Mouse (Mus musculus): ENCODE data around the gene Ces2b. TPM values are rescaled to one million over a fixed set of nuclear protein-coding genes. Genes with fewer than 3 reads are reported as not detected.

Ces2b gene
- 0.36 and 0.44 TPM in 2 replicates for polyA plus RNA-seq (2015; fragmentation: Nextera tagmentation; extraction: Ambion mirVana)

DNA sequence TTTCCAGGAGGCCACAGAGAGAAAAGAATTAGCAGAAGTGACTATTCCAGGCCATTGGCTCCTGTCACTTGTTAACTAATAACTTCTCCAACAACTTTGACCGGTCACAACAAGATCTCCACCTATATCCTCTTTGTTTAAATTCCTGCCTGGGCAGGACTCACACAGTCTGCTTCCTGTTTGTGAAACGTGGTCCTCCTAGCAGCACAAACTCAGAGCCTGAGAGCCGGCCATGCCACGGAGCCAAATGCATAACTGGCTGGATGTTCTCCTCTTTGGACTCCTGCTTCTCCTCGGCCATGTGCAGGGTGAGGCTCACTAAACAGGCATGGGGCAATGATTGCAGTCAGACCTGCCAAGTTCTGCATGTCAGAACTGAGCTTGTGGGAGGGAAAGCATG lies at the start of gene Ces2b:
Gene Ces2b, plus strand, starts transcription at position 133 of the 400 bp plus-strand sequence.
- H3K36me3 ChIP-seq (ENCODE audit: control insufficient read depth, insufficient read depth) = no peaks in the 10 kb centered on the region
- 85% methylated on average over 5 of the region's 5 CpGs for WGBS

DNA sequence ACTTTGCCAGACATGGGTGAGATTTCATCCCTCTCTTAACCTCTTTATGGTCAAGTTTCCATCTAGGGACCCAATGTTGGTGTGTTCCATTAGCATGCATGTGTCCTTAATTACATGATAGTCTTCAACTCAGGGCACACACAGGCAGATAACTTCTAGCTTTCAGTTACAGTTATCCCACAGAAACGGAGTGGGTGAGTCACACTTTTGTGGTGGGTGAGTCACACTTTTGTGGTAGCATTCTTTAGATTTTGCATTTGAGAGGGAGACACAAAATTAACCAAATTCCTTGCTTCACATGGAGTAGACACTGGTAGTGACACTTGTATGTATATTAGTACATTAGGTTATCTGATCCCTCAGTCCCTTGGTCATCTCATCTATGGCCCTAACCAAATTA lies 44.3 kb upstream of the Ces2b start:
- H3K27me3 ChIP-seq (replicated peaks; ENCODE audit: control insufficient read depth, insufficient read depth, low read length) = no peaks in the 10 kb centered on the region
- no peak for ATAC-seq
- WGBS = 63% methylated on average over 1 of the region's 1 CpGs
- H3K9me3 ChIP-seq (ENCODE audit: control insufficient read depth, low read length) = no peaks in the 10 kb centered on the region
- H3K4me1 ChIP-seq (replicated peaks; ENCODE audit: control insufficient read depth, insufficient read depth, low read length) = no peaks in the 10 kb centered on the region
- no peak overlapping the region for H3K9ac ChIP-seq (replicated peaks; ENCODE audit: low read depth, low read length)
- no peak overlapping the region for H3K4me2 ChIP-seq (ENCODE audit: low read length)
- no peaks in the 10 kb centered on the region for H3K36me3 ChIP-seq (ENCODE audit: control insufficient read depth, insufficient read depth)
- H3K27ac ChIP-seq (ENCODE audit: low read length) = no peak overlapping the region
- H3K4me3 ChIP-seq (replicated peaks; ENCODE audit: low read length) = no peak overlapping the region

More for the DNA sequence above, at the start of gene Ces2b:
- ATAC-seq = no peak
- Histone ChIP-seq H3K27ac (ENCODE audit: low read length) (no peak within 1 kb of the TSS), H3K4me1 (replicated peaks; ENCODE audit: control insufficient read depth, insufficient read depth, low read length) (no peaks in the 10 kb centered on the region), H3K4me2 (ENCODE audit: low read length) (no peak within 1 kb of the TSS), H3K9me3 (ENCODE audit: control insufficient read depth, low read length) (no peaks in the 10 kb centered on the region), H3K27me3 (replicated peaks; ENCODE audit: control insufficient read depth, insufficient read depth, low read length) (no peaks in the 10 kb centered on the region), H3K4me3 (replicated peaks; ENCODE audit: low read length) (no peak within 1 kb of the TSS), H3K9ac (replicated peaks; ENCODE audit: low read depth, low read length) (no peak within 1 kb of the TSS)

DNA sequence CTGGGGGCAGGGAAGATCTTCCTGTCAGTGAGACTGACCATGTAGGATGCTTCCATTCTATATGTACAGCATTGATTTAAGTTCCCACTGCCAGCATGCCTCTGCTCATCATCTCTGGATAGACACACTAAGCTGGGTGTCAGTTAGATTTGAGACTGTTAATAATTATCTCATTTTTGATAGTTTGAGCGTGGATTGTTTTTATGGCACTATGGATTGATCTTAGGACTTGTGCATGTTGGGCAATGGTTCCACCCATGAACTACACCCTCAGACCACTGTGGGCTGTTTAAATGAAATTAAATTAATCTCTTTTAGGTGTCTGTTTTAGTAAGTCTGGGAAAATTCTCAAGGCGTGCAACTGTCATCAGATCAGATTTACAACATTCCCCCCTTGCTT lies 42.4 kb upstream of the Ces2b start:
- H3K4me1 ChIP-seq (replicated peaks; ENCODE audit: control insufficient read depth, insufficient read depth, low read length) = no peaks in the 10 kb centered on the region
- H3K9me3 ChIP-seq (ENCODE audit: control insufficient read depth, low read length) = no peaks in the 10 kb centered on the region
- no peak overlapping the region for H3K4me2 ChIP-seq (ENCODE audit: low read length)
- WGBS = 85% methylated on average over 2 of the region's 2 CpGs
- ATAC-seq = no peak
- no peak overlapping the region for H3K4me3 ChIP-seq (replicated peaks; ENCODE audit: low read length)
- no peaks in the 10 kb centered on the region for H3K27me3 ChIP-seq (replicated peaks; ENCODE audit: control insufficient read depth, insufficient read depth, low read length)
- H3K36me3 ChIP-seq (ENCODE audit: control insufficient read depth, insufficient read depth) = no peaks in the 10 kb centered on the region
- no peak overlapping the region for H3K27ac ChIP-seq (ENCODE audit: low read length)
- H3K9ac ChIP-seq (replicated peaks; ENCODE audit: low read depth, low read length) = no peak overlapping the region

DNA sequence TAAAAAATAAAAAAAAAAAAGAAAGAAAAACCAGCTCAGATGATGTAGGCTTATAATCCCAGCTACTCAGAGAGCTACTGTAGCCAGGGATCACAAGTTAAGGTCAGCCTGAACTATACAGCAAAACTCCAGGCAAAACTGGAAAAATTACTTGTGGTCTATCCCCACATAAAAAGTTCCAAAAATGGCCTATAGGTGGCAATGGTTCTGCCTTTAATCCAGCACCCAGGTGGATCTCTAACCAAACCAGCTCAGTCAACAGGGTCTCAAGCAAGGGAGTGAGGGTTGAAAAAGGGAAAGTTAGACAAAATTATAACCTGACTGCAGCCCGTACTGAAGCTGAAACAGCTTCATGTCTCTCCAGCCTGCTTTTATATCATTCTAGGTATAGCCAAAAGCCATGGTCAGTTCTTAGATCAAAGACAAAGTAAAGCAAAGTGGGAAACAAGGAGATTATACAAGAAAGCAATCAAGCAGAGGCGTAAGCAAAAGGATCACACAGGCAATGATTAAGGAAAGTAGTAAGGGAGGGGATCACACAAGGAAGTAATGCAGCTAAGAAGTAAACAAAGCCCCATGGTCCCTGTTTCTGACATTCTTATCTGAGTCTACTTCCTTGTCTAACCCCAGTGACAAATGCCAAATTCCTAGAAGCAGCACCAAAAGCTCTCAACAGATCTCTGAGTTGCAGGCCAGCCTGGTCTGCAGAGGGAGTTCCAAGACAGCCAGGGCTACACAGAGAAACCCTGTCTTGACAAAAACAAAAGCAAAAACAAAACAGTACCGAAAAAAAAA lies 41.3 kb upstream of the Ces2b start:
- H3K9me3 ChIP-seq (ENCODE audit: control insufficient read depth, low read length) = no peaks in the 10 kb centered on the region
- no peaks in the 10 kb centered on the region for H3K4me1 ChIP-seq (replicated peaks; ENCODE audit: control insufficient read depth, insufficient read depth, low read length)
- WGBS = 68% methylated on average over 3 of the region's 3 CpGs
- H3K4me2 ChIP-seq (ENCODE audit: low read length) = no peak overlapping the region
- no peak for ATAC-seq
- H3K4me3 ChIP-seq (replicated peaks; ENCODE audit: low read length) = no peak overlapping the region
- no peaks in the 10 kb centered on the region for H3K27me3 ChIP-seq (replicated peaks; ENCODE audit: control insufficient read depth, insufficient read depth, low read length)
- H3K9ac ChIP-seq (replicated peaks; ENCODE audit: low read depth, low read length) = no peak overlapping the region
- H3K27ac ChIP-seq (ENCODE audit: low read length) = no peak overlapping the region
- H3K36me3 ChIP-seq (ENCODE audit: control insufficient read depth, insufficient read depth) = no peaks in the 10 kb centered on the region

DNA sequence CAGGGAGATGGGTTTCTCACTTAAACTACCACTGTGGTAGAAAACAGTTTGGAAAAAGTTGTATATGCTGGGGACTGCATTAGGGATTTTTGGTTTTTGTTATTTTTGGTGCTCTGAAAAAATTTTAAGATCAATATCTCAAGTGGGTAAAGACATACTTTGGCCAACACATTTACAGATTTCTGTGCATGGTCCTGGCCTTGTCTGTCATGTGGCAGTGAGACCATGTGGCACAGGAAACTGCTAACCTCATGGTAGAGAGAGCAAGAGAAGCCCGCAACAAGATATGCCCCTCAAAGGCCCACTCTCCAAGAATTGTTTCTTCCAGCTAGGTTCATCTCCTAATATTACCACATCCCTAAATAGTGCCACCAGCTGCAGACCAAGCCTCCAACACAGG lies 32.0 kb upstream of the Ces2b start:
- no peak overlapping the region for H3K27ac ChIP-seq (ENCODE audit: low read length)
- ATAC-seq = no peak
- WGBS = 91% methylated on average over 1 of the region's 1 CpGs
- no peaks in the 10 kb centered on the region for H3K4me1 ChIP-seq (replicated peaks; ENCODE audit: control insufficient read depth, insufficient read depth, low read length)
- H3K9ac ChIP-seq (replicated peaks; ENCODE audit: low read depth, low read length) = no peak overlapping the region
- H3K36me3 ChIP-seq (ENCODE audit: control insufficient read depth, insufficient read depth) = no peaks in the 10 kb centered on the region
- no peaks in the 10 kb centered on the region for H3K27me3 ChIP-seq (replicated peaks; ENCODE audit: control insufficient read depth, insufficient read depth, low read length)
- H3K4me3 ChIP-seq (replicated peaks; ENCODE audit: low read length) = no peak overlapping the region
- no peaks in the 10 kb centered on the region for H3K9me3 ChIP-seq (ENCODE audit: control insufficient read depth, low read length)
- no peak overlapping the region for H3K4me2 ChIP-seq (ENCODE audit: low read length)

DNA sequence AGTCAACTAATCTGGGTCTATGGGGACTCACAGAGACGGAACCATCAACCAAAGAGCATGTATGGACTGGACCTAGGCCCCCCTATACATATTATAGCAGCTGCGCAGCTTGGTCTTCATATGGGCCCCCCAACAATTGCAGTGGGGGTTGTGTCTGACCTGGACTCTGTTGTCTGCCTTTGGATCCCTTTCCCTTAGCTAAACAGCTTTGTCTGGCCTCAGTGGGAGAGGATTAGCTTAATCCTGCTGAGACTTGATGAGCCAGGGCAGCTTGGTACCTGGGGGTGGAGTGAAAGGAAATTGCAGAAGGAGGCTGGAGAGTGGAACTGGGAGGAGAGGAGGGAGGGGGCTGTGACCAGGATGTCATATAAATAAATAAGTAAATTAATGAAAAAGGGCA lies 25.2 kb upstream of the Ces2b start:
- Histone ChIP-seq H3K9ac (replicated peaks; ENCODE audit: low read depth, low read length) (no peak overlapping the region), H3K27me3 (replicated peaks; ENCODE audit: control insufficient read depth, insufficient read depth, low read length) (no peaks in the 10 kb centered on the region), H3K27ac (ENCODE audit: low read length) (no peak overlapping the region), H3K4me2 (ENCODE audit: low read length) (no peak overlapping the region), H3K9me3 (ENCODE audit: control insufficient read depth, low read length) (no peaks in the 10 kb centered on the region), H3K4me3 (replicated peaks; ENCODE audit: low read length) (no peak overlapping the region), H3K36me3 (ENCODE audit: control insufficient read depth, insufficient read depth) (no peaks in the 10 kb centered on the region), H3K4me1 (replicated peaks; ENCODE audit: control insufficient read depth, insufficient read depth, low read length) (no peaks in the 10 kb centered on the region)
- WGBS = 8% methylated on average over 2 of the region's 2 CpGs
- ATAC-seq = no peak

DNA sequence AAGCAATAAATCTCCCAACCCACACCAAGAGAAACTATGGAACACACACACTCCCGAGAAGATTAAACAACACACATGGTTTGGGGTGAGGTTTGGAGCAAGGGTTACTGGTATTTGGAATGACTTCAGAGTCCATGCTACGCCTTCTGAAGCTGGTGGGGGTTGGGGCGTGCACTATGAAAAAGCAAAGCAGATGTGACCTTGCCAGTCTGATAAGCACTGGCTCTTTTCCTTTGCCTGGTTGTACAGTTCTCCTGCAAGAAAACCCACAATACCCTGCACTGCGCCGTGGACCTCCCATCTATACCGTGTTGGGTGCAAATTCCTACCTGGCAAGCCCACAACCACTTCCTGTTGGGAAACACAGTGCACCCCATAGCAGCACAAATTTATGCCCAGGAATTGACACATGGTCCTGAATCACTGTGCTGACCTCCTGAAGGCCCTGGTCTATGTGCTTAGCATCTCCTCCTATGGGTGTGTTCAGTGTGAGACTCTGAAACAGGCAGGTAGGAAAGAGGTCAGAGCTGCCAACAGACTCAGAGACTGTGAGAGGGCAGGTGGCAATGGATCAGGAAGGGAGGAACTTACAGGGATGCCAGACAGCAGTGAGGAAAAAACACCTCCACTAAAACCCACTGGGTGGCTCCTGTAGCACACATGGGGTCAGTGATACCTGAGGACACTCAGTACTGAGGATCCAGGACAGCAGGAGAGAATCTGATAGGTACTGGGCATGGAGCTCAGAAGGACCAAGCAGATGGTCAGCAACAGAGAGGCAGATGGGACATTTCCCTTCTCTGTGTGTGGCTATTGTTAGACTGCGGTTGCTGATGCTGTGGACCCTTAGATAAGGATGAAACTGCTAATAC lies 22.6 kb upstream of the Ces2b start:
- 93% methylated on average over 7 of the region's 7 CpGs for WGBS
- H3K4me1 ChIP-seq (replicated peaks; ENCODE audit: control insufficient read depth, insufficient read depth, low read length) = no peaks in the 10 kb centered on the region
- H3K4me2 ChIP-seq (ENCODE audit: low read length) = no peak overlapping the region
- H3K9me3 ChIP-seq (ENCODE audit: control insufficient read depth, low read length) = no peaks in the 10 kb centered on the region
- no peak overlapping the region for H3K4me3 ChIP-seq (replicated peaks; ENCODE audit: low read length)
- no peak for ATAC-seq
- H3K36me3 ChIP-seq (ENCODE audit: control insufficient read depth, insufficient read depth) = no peaks in the 10 kb centered on the region
- no peak overlapping the region for H3K9ac ChIP-seq (replicated peaks; ENCODE audit: low read depth, low read length)
- H3K27me3 ChIP-seq (replicated peaks; ENCODE audit: control insufficient read depth, insufficient read depth, low read length) = no peaks in the 10 kb centered on the region
- no peak overlapping the region for H3K27ac ChIP-seq (ENCODE audit: low read length)

DNA sequence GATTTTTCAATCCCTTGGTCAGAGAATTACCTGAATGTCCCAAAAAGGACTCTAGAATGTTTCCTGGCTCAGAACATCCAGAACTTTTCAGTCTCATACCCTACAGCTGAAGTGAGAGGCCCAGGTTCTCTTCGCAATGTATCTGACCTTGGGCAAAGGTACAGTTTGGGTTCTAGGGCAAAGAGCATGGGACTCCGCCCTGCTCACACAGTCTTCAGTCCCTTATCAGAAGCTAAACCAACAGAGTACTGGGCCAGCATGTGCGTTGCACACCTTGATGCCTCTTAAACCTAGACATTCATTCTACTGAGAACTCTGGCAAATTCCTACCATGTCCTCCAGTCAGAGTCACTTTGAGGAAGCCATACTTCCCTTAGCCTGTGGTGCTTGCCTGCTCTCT lies 21.9 kb upstream of the Ces2b start:
- 87% methylated on average over 3 of the region's 3 CpGs for WGBS
- no peak overlapping the region for H3K9ac ChIP-seq (replicated peaks; ENCODE audit: low read depth, low read length)
- ATAC-seq = no peak
- no peak overlapping the region for H3K27ac ChIP-seq (ENCODE audit: low read length)
- no peaks in the 10 kb centered on the region for H3K36me3 ChIP-seq (ENCODE audit: control insufficient read depth, insufficient read depth)
- no peaks in the 10 kb centered on the region for H3K9me3 ChIP-seq (ENCODE audit: control insufficient read depth, low read length)
- H3K4me3 ChIP-seq (replicated peaks; ENCODE audit: low read length) = no peak overlapping the region
- no peak overlapping the region for H3K4me2 ChIP-seq (ENCODE audit: low read length)
- no peaks in the 10 kb centered on the region for H3K27me3 ChIP-seq (replicated peaks; ENCODE audit: control insufficient read depth, insufficient read depth, low read length)
- no peaks in the 10 kb centered on the region for H3K4me1 ChIP-seq (replicated peaks; ENCODE audit: control insufficient read depth, insufficient read depth, low read length)

DNA sequence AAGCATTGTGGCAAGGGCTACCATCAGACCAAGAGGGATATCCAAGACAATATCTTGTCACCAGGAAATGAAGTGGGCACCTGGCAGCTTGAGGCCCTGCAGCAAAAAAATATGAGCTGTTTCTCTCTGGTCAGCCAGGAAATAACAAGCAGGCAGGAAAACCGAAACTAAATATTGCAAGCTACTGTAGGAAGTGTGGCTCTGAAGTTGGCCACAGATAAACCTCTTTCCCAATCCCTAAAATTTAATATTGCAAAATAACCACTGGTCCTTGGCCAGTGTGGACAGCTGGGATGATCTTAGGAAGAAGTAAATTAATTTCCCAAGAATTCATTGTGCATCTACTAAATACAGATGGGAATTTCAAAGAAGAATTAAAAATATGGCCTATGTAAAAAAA lies 4.5 kb upstream of the Ces2b start:
- Histone ChIP-seq H3K9ac (replicated peaks; ENCODE audit: low read depth, low read length) (no peak overlapping the region), H3K27me3 (replicated peaks; ENCODE audit: control insufficient read depth, insufficient read depth, low read length) (no peaks in the 10 kb centered on the region), H3K27ac (ENCODE audit: low read length) (no peak overlapping the region), H3K4me2 (ENCODE audit: low read length) (no peak overlapping the region), H3K4me1 (replicated peaks; ENCODE audit: control insufficient read depth, insufficient read depth, low read length) (no peaks in the 10 kb centered on the region), H3K36me3 (ENCODE audit: control insufficient read depth, insufficient read depth) (no peaks in the 10 kb centered on the region), H3K9me3 (ENCODE audit: control insufficient read depth, low read length) (no peaks in the 10 kb centered on the region), H3K4me3 (replicated peaks; ENCODE audit: low read length) (no peak overlapping the region)
- 77% methylated on average over 1 of the region's 1 CpGs for WGBS
- ATAC-seq = no peak
